Mouse (Mus musculus) mature B cell (primary cell): ENCODE measurements around the gene Klf11.
"Not testable (repeated sequence)": the region's sequence is repeated elsewhere in the genome, so short reads cannot be mapped to it uniquely, and the experiment has no call there.

ENCODE experiments used
- in situ Hi-C: fragments of 300-500 bp; cut with MboI; formaldehyde crosslinking; loops from 2 replicates; pipeline ENCODE4 v1.14.3; 2019

The Klf11 gene

DNA sequence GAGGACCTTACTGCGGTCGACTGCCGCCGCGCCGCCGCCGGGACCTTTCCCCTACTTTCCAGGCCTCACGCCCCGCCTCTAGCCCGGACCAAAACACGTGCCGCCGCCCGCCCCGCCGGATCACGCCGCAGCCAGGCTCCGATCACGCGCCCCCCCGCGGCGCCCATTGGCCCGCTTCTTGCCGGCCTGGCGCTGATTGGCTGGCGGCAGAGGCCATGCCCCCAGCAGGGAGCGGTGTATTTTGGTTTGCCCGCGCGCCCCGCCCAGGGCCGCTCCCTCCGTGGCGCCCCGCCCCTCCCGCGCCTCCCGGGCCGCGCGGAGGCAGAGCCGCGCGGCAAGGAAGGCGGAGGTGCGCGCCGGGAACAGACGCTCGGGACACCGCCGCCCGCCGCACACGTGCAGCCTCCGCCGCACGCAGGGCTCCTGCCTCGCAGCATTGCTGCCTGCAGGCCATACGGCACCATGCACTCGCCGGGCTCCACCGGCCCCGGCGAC is at the start of gene Klf11:
Klf11 (plus strand) TSS at position 212 of the 495 bp plus-strand sequence.
- in situ Hi-C loops, result loop anchor here (10.0 kb wide), 1 partner anchor 54 kb away; the partner anchor contains the start of gene Rrm2

DNA sequence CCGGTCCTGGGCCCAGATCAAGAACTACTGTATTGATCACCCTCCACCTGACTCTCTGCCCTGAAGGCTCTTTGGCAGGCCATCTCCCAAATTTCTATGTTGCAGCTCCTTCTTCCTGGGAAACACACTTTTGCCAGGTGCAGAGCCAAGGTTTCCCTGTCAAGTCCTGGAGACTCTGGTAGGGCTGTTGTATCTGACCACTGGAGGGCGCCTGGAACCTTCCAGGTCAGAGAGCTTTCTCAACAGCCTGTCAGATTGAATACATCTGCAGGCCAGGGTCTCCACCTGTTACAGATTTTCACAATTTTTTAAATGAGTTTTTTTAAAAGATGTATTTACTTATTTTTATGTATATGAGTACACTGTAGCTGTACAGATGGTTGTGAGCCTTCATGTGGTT is 47.8 kb upstream of the Klf11 start:
- in situ Hi-C loops, result loop anchor here (10.0 kb wide), 1 partner anchor 102 kb away; the partner anchor contains the start of gene Rrm2

- in situ Hi-C loops, result loop anchor here (10.0 kb wide), 1 partner anchor 99 kb away; the partner anchor contains the start of gene Rrm2
Observed at GRCm38 (mm10) chr12:24606166-24606565, 44.9 kb upstream of the Klf11 start.

- in situ Hi-C loops, result no loop called here
Observed at GRCm38 (mm10) chr12:24612591-24612990, 38.5 kb upstream of the Klf11 start.

- in situ Hi-C loops, result no loop called here
Observed at GRCm38 (mm10) chr12:24614452-24615075, 36.5 kb upstream of the Klf11 start.

GRCm38 (mm10) chr12:24615140-24615539 is 35.9 kb upstream of the Klf11 start:
- in situ Hi-C loops, result no loop called here

DNA sequence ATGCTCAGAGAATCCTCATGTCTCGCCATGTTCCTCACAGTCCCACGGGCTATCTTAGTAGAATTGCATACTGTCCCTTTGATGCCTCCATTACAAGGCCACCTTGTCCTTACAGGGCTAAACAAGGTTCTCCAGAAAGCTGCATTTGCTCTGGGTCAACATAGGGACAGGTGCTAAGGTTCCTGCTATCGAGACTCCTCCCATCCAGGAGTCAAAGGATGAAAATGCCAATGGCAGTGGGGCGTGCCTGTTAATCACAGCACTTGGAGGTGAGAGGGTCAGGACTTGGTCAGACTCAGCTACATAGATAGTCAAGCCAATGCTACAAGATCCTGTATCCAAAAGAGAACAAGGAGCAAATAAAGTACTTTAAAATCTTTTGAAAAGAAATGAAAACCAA is 31.6 kb upstream of the Klf11 start:
- in situ Hi-C loops, result no loop called here

- in situ Hi-C loops, result no loop called here
Observed at GRCm38 (mm10) chr12:24623486-24624251, 27.4 kb upstream of the Klf11 start.

DNA sequence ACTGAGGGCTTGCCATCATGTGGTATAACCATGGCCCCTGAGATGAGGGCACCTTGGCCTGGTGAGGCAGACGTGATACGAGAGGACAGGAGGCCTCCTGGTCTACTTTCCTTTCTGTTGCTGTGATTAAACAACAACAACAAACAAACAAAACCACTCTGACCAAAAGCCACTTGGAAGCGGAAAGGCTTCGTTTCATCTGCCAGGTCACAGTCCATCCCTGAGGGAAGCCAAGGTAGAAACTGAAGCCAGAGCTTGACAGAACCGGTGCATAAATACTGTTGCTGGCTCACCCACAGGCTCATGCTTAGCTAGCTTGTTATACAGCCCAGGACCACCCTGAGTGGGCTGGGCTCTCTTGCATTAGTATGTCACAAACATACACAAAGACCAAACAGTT is 24.7 kb upstream of the Klf11 start:
- in situ Hi-C loops, result no loop called here

DNA sequence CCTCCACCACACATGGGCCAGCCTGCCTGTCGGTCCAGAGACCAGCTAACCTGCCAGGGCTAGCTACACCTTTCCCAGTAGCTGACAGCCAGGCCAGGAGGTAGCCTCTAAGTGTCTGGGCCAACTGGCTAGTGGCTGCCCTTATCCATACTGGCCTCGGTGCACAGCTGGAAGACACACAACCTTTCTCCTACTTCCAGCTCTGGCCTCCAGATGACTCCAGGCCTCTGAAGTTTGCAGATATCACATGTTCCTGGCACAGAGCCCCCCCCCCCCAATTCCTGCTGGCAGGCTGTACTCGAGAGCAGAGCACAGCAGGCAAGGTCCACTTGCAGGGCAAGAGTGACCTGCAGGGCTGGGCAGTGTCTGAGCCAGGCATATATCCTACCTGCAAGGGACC is 23.9 kb upstream of the Klf11 start:
- in situ Hi-C loops, result no loop called here

DNA sequence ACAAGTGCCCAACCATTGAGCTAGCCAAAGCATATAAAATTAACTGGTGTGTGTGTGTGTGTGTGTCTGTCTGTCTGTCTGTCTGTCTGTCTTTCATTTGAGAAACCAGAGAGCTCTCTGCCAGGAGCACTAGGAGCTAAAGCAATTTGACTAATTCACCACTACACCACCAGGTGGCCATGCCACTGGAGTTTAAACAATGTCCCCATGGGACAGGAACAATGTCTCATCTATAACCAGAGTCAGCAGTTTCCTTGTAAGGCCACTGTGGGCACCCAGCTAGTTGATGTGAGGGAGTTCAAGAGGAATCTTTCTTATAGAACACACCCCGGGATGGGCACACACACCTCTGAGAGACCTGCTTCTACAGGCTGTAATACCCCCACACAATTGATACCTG is 20.9 kb upstream of the Klf11 start:
- in situ Hi-C loops, result no loop called here

DNA sequence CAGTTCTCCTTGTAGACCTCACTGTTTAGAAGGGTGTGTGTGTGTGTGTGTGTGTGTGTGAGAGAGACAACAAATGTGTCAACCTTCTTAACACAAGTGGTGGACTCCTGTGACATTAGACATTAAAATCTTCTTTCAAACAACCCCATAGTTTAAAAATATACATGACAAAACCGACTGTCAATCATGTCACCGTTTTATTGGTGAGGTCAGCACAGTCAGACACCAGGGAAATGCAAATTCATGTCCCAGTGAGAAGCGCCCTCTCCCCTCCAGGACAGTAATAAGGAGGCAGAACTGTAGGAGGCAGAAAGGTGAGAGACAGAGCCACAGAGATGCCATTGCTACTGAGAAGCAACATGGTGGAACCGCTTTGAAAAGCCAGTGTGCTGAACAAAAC is 18.7 kb upstream of the Klf11 start:
- in situ Hi-C loops, result no loop called here

DNA sequence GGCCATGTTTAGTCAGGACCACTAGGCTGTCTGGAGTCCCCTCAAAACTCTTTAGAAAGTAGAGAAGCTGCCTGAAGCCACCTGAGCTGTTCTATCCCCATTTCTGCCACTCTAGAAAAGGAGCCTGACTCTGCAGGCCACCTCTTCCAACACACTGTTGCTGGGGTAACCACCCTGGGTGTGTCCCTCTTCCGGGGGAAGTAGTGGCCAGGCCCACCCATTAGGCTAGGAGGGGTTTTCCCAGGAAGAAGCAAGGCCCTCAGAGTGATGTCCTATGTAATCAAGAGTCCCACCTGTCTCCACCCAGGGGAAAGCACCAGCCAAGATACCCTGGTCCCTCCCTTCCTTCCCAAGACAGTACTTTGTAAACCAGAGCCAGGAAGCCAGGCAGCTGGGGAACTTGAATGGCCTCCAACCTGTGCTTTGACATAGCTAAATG is 17.3 kb upstream of the Klf11 start:
- in situ Hi-C loops, result no loop called here

GRCm38 (mm10) chr12:24634212-24634611 is 16.9 kb upstream of the Klf11 start:
- in situ Hi-C loops, result no loop called here

DNA sequence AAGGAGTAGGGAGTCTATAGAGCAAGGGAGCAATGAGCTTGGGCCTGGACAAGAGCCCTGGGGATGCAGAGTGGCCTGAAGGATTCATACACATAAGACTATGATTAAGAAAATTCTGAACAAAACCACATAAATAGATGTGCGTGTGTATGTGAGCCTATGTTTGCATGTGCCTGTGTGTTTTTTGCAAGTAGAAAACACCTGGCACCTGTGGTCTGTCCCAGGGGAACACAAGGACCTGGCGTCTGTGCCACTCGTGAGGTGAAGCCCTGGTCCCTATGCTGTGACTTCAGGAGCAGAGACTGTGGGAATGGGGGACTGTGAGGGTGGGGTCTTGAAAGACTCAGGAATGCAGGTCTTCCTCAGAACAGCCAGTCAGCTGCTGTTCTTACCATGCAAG is 16.4 kb upstream of the Klf11 start:
- in situ Hi-C loops, result no loop called here

DNA sequence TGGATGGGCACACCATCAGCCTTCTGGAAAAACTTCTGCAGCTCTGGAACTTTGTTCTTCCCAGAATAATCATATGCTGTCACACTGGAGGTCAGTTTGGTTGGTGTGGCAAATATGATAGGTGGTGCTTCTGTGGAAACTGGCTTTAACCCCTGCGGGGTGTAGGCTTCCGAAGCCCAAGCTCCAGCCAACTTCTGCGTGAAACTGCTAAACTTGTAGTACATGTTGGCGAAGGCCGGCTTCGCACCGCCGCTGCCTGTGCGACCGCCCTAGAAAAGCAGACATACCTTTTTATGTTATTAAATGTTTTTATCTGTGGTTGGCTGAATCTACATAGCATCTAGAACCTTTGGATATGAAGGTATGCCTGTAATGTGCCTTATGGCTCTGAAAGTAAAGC is 12.3 kb upstream of the Klf11 start:
- in situ Hi-C loops, result not testable (repeated sequence)

DNA sequence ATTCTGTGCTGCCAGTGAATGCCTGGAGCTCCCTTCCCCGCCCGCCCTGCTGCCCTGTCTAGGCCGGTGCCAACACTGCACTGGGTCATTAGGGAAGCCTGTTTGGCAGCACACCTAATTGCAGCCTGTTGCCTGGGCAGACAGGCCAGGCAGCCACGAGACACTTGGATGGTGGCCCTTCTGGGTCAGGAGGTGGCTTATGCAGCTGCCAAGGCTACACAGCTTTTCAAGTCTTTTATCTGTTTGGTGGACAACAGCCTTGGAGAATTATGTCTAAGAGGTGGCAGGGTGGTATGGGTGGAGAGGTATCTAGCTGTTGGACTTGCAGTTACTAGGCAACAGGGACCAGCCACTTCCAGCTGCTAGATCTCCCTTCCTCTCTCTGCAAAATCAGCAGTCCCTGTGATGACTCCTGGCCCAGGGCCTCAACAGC is 8.7 kb upstream of the Klf11 start:
- in situ Hi-C loops, result no loop called here

DNA sequence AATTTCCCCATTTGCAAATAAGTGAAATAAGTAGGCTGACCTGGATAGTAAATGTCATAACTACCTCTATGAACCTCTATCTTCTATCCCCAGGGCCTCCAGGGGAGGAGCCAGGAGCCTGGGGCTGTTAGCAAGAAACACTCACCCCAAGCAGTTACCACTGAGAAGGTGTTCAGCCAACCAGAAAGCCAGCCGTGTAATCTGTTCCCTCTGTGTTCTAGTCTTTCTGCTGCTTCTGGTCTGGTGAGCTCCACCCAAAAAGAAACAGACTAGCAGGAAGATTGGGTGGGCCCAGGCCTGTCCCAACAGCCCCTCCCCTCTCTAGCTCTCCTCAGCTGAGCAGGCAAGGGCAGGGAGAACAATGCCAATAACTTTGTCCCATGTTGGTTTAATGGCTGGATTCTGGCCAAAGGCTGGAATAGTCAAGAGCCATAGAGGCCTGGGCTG is 6.9 kb upstream of the Klf11 start:
- in situ Hi-C loops, result no loop called here

DNA sequence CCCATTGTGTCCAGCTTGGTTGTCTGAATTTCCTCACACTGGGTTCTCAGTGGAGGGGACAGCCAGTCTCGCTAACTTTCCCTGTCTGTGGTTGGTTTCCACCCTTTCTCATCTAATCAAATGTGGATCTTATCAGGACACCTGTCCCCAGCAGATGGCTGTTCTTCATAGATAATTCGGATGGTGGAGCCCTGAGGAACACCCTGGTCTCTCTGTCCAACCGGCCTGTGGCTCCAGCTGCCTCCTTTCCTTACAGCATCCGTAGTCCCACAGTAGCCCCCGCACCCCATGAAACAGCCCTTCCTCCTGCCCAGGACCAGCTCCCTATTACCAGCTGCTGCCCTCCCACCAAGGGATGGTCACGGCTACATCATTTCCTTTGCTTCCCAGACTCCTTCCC is 5.2 kb upstream of the Klf11 start:
- in situ Hi-C loops, result no loop called here

DNA sequence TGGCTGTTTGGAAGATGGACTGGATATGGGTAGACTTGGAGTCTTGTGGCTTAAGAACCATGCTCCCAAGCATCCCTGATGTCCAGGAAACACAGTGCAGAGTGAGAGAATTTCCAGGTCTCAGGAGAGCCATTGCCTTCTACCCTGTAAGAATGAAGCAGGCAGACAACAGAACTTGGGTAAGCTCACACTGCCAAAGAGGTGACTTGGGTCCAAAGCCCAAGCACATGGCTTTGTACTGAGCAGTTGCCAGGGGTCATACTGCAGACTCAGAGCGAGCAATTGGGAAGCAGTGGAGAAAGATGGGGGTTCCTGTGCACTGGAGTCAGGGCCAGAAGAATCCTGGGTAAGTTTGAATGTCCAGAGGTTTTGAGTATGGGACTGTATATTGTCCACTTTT is 3.0 kb upstream of the Klf11 start:
- in situ Hi-C loops, result no loop called here

DNA sequence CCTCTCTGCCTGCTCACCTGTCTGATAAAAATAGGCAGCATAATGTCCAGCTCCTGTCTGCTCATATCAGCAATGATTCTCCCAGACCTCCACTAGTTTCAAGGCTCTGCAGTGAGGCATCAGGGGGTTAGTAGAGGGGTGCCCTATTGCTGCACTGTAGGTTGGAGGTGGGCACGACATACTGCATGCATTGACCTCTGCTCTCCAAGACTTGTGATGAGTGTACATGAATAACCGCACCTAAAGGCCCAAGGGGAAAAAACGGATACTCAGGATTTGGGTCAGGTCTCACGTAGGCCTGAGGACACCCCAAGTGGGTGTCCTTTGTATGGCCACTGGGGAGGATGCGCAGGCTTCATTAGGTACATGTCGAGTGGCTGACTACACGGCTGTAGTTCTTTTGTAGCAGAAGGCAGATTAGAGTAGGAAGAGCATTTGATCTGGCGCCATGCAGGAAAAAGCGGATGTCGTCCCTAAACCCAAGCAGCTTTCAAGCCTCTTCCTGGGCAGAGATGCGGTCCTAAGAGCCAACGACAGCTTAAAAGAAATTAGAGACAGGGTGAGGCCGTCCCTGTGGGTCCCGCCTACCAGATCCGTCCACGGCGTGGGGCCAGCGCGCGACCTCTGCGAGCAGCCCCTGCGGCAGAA is 535 bp upstream of the Klf11 start:
- in situ Hi-C loops, result loop anchor here (10.0 kb wide), 1 partner anchor 54 kb away; the partner anchor contains the start of gene Rrm2

GRCm38 (mm10) chr12:24651642-24652342 is 718 bp downstream of the Klf11 start:
- in situ Hi-C loops, result loop anchor here (10.0 kb wide), 1 partner anchor 53 kb away; the partner anchor contains the start of gene Rrm2
